Mouse (Mus musculus) urinary bladder, adult 2 months (tissue): ENCODE results near the gene Gpn3. TPM values are rescaled to one million over a fixed set of nuclear protein-coding genes. Genes with fewer than 3 reads are reported as not detected.

Source experiments
- DNase-seq: peaks from one replicate; pipeline ENCODE4 v3.0.0; 2022; ENCODE audit warnings: low spot score
- polyA plus RNA-seq: library from polyadenylated mRNA; depleted of rRNA; stranded (reverse); fragments of >200 nt; gene quantifications from 2 replicates; pipeline ENCODE4 v1.2.3, GENCODE M21; 2012; rRNA removed

Gpn3 gene
- polyA plus RNA-seq, 1 experiment, result 40.1 TPM

DNA sequence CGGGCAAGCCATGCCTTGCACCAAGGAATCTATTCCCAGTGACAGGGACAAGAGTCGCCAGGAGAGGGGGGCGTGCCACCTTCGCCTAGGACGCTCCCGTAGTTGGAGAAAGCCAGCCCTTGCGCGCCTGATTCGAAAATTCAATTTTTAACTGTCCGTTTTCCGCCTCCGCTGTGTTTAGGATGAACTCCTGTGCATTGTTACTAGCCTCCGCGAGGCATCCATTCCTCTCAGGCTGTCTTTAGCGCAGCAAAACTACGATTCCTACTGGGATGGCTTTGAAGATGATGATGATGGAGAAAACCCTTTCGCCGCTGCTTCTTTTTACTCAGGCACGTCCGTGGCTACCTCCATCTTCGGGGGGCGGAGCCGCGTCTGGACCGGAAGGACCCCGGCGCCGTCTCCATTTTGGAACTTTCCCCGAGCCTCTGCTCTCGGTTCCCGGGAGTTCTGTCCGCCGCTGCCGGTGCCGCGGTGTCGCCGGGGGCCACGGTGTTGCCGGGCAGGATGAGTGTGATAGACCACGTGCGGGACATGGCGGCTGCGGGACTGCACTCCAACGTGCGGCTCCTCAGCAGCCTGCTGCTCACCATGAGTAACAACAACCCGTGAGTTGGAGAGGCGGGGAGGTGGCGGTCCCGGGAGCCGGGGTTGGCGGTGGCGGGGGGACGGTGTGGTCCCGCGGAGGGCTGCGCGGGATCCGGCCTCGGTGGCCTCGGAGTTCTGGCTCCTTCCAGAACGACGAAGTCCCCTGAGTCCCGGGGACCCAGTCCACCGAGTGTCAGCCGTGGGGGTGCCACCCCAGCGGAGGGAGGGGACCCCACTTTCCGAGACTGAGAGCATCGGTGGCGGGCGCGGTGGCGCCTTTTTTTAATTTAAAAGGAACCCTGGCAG is 50.6 kb downstream of the Gpn3 start:
- DNase-seq, result peak; percentile 84

- DNase-seq, result no peak
Observed at GRCm38 (mm10) chr5:122423083-122423482, 51.4 kb downstream of the Gpn3 start.

DNA sequence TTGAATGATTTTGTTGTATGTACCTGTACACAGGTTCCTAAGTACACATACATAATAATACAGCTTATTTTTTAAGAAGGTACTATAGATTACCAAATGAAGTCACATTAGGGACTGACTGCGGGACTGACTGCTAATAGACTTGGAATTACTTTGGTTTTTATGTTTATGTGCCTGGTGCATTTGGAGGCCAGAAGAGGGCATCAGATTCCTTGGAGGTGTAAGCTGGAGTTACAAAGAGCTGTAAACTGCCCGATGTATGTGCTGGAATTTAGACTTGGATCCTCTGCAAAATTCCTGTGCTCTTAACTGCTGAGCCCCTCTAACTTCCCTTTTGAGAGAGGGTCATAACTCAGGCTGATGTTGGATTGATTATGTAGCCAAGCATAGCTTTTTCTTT is 53.9 kb downstream of the Gpn3 start:
- no peak for DNase-seq

- no peak for DNase-seq
Observed at GRCm38 (mm10) chr5:122430036-122430775, 58.5 kb downstream of the Gpn3 start.

- DNase-seq, result no peak
Observed at GRCm38 (mm10) chr5:122431221-122431620, 59.5 kb downstream of the Gpn3 start.

Other genes with a start within 250 kb of the Gpn3 start
- 0.18 and 0.19 TPM in 2 replicates for gene Ccdc63, start 231.1 kb upstream of the Gpn3 start, polyA plus RNA-seq
- gene Ppp1cc, start 213.6 kb upstream of the Gpn3 start, polyA plus RNA-seq, result 167 and 172 TPM in 2 replicates
- gene Hvcn1, start 165.1 kb upstream of the Gpn3 start, polyA plus RNA-seq, result 3.6 and 6.0 TPM in 2 replicates
- 15.6 and 17.7 TPM in 2 replicates for gene Tctn1, start 107.4 kb upstream of the Gpn3 start, polyA plus RNA-seq
- gene Pptc7, start 87.5 kb upstream of the Gpn3 start, polyA plus RNA-seq, result 22.6 and 25.2 TPM in 2 replicates
- gene Rad9b, start 17.6 kb upstream of the Gpn3 start, polyA plus RNA-seq, result 11.4 and 13.9 TPM in 2 replicates
- gene Vps29, start 17.5 kb upstream of the Gpn3 start, polyA plus RNA-seq, result 114 and 152 TPM in 2 replicates
- gene Fam216a, start 488 bp downstream of the Gpn3 start, polyA plus RNA-seq, result 26.4 and 33.0 TPM in 2 replicates
- 295 and 362 TPM in 2 replicates for gene Arpc3, start 20.0 kb downstream of the Gpn3 start, polyA plus RNA-seq
- 41.6 and 46.7 TPM in 2 replicates for gene Anapc7, start 49.8 kb downstream of the Gpn3 start, polyA plus RNA-seq
- 339 and 500 TPM in 2 replicates for gene Atp2a2, start 130.3 kb downstream of the Gpn3 start, polyA plus RNA-seq
- 13.2 TPM in 2 replicates for gene Ift81, start 242.6 kb downstream of the Gpn3 start, polyA plus RNA-seq